Mouse (Mus musculus) embryo, embryonic 10 days (tissue): ENCODE measurements at regions not wholly inside any gene's neighbourhood (a gene's known extent, or its start where the extent isn't known, plus 50 kb on each side); places are given as distances from the start of the nearest gene placed in this dataset.

ENCODE experiments used
- DNase-seq: peaks from one replicate; pipeline ENCODE4 v3.0.0-alpha.2; 2015; ENCODE audit warnings: low spot score

- DNase-seq: no peak
Measured at GRCm38 (mm10) chr4:124323589-124323988, 287.0 kb downstream of the 3100002H09Rik start.

GRCm38 (mm10) chr4:124321221-124321620 lies 289.4 kb downstream of the 3100002H09Rik start:
- DNase-seq: no peak

- DNase-seq: peak; percentile 76
Measured at GRCm38 (mm10) chr4:124317042-124317441, 293.6 kb downstream of the 3100002H09Rik start.

- no peak for DNase-seq
Measured at GRCm38 (mm10) chr4:124311657-124312056, 298.9 kb downstream of the 3100002H09Rik start.

- DNase-seq: peak; percentile 60
Measured at GRCm38 (mm10) chr4:124310594-124310993, 300.0 kb downstream of the 3100002H09Rik start.

GRCm38 (mm10) chr4:124305871-124306555 lies 304.6 kb downstream of the 3100002H09Rik start:
- no peak for DNase-seq

GRCm38 (mm10) chr4:124302950-124303349 lies 307.7 kb downstream of the 3100002H09Rik start:
- DNase-seq: no peak

GRCm38 (mm10) chr4:124298667-124299437 lies 311.8 kb downstream of the 3100002H09Rik start:
- peak; percentile 69 for DNase-seq

- peak; percentile 56 for DNase-seq
Measured at GRCm38 (mm10) chr4:124292254-124292653, 318.3 kb downstream of the 3100002H09Rik start.

GRCm38 (mm10) chr4:124291767-124292166 lies 318.8 kb downstream of the 3100002H09Rik start:
- DNase-seq: no peak

- DNase-seq: no peak
Measured at GRCm38 (mm10) chr4:124287471-124287870, 323.1 kb downstream of the 3100002H09Rik start.

GRCm38 (mm10) chr4:124278681-124279080 lies 331.9 kb downstream of the 3100002H09Rik start:
- DNase-seq: peak; percentile 20

GRCm38 (mm10) chr4:124277456-124278181 lies 333.0 kb downstream of the 3100002H09Rik start:
- peak; percentile 65 for DNase-seq

- DNase-seq: peak; percentile 84
Measured at GRCm38 (mm10) chr4:124276741-124277455, 333.7 kb downstream of the 3100002H09Rik start.

GRCm38 (mm10) chr4:124272002-124272401 lies 338.6 kb downstream of the 3100002H09Rik start:
- no peak for DNase-seq

GRCm38 (mm10) chr4:124268404-124268803 lies 342.2 kb downstream of the 3100002H09Rik start:
- no peak for DNase-seq

- DNase-seq: peak; percentile 68
Measured at GRCm38 (mm10) chr4:124266573-124266972, 344.0 kb downstream of the 3100002H09Rik start.

- no peak for DNase-seq
Measured at GRCm38 (mm10) chr4:124265527-124265926, 345.1 kb downstream of the 3100002H09Rik start.

- peak; percentile 23 for DNase-seq
Measured at GRCm38 (mm10) chr4:124257006-124257405, 339.2 kb upstream of the 4930535I16Rik start.

GRCm38 (mm10) chr4:124256515-124256914 lies 338.7 kb upstream of the 4930535I16Rik start:
- DNase-seq: no peak

- DNase-seq: no peak
Measured at GRCm38 (mm10) chr4:124255183-124255543, 337.3 kb upstream of the 4930535I16Rik start.
